Mouse (Mus musculus): ENCODE data around the gene Tbc1d19.

- peak; percentile 86 for TF ChIP-seq CTCF (IDR thresholded peaks at IDR 0.05; ENCODE audit: insufficient read depth, low read length)
- TF ChIP-seq POLR2A (IDR thresholded peaks at IDR 0.05; ENCODE audit: borderline replicate concordance, extremely low read depth, low read depth, low read length), result no peak
Observed at GRCm38 (mm10) chr5:53871665-53872312, 62.4 kb downstream of the Tbc1d19 start.

Data from lung, adult 2 months (tissue).